Mouse (Mus musculus) lung, adult 2 months (tissue): Measurements from ENCODE around the gene Dppa1.

Experiments used
- CTCF ChIP-seq: fragments of 200-500 bp; IDR thresholded peaks from 2 replicates; pipeline ENCODE4 v1.5.1; 2011; ENCODE audit warnings: mild to moderate bottlenecking, low read length, control low read depth; ENCODE audit not compliant: insufficient read depth
- POLR2A ChIP-seq: fragments of 200-500 bp; IDR thresholded peaks from 2 replicates; pipeline ENCODE4 v1.6.1; 2011; ENCODE audit warnings: low read depth, mild to moderate bottlenecking, control low read depth, low read length, borderline replicate concordance; ENCODE audit errors: extremely low read depth

DNA sequence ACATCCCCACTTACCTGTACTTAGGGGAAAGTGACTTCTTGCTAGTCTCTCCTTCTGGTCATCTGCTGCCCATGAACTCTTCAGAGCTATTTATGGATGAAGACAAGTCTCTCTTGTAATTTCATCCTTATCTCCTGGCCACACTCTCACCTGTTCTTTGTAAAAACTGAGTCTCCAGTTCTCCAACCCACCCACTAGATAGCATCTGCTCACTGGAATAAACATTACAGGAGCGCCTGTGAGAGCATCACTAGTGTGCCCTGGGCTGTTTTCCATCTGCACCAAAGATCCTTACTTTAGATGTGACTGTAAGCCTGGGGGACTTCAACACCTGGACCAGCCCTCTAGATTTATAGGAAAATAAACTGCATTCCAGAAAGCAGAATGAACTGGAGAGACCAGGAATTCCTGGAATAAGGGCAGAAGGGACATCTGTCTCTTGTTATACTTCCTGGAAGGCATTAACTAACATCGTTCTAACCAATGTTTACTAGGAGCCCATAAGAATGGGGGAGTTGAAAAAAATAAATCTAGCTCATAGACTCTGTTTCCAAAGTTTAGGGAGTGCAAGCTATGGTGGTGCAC lies at the start of gene Dppa1:
- TF ChIP-seq CTCF: no peak
- no peak for TF ChIP-seq POLR2A
